Mouse (Mus musculus) stomach, postnatal 0 days (tissue): ENCODE results near the gene 1700011L22Rik.

Source experiments
- CTCF ChIP-seq: IDR thresholded peaks from 2 replicates; pipeline ENCODE4 v1.5.1; 2016; ENCODE audit warnings: antibody characterized with exemption, low read depth, mild to moderate bottlenecking, moderate library complexity
- EP300 ChIP-seq: optimal IDR thresholded peaks from 2 replicates; pipeline ENCODE3; 2016; ENCODE audit warnings: antibody characterized with exemption

GRCm38 (mm10) chr8:79179678-79180077 is 68.7 kb downstream of the 1700011L22Rik start:
- TF ChIP-seq CTCF, result no peak
- no peak for TF ChIP-seq EP300
